ENCODE assay signal across 7 mouse cellular contexts in genomic region chr7:34675831-34676514, GRCm38 (mm10). TPM values are rescaled to one million over a fixed set of nuclear protein-coding genes. Genes with fewer than 3 reads are reported as not detected.
DNase-seq lines count a peak whose midpoint lies in the region.

No protein-coding gene starts in this region.

- peaks cover 8% of the 10 kb centered on the region; the same call in 1 of the 2 replicates for H3K4me1 ChIP-seq in megakaryocyte, embryonic 14.5 days

- peaks cover 41% of the 10 kb centered on the region for H3K27me3 ChIP-seq in megakaryocyte, embryonic 14.5 days (replicated peaks)

- peak overlapping the region; percentile 29 for H3K4me3 ChIP-seq in megakaryocyte, embryonic 14.5 days (replicated peaks)

- H3K9me3 ChIP-seq in megakaryocyte, embryonic 14.5 days, result no peaks in the 10 kb centered on the region

- H3K36me3 ChIP-seq in megakaryocyte, embryonic 14.5 days (replicated peaks; ENCODE audit: low read length), result no peaks in the 10 kb centered on the region

- DNase-seq in adrenal gland, adult 18-20 months (ENCODE audit: low spot score in 2 of 2), result peak; percentile 73 to 80
- peak; percentile 85 for DNase-seq in embryo, embryonic 10 days (ENCODE audit: low spot score)
- DNase-seq in gastrocnemius, postnatal 25 days, result peak; percentile 49
- DNase-seq in induced T-regulatory cell, adult 2 months (ENCODE audit: low read depth), result peak; percentile 66
- peak; percentile 76 to 82 for DNase-seq in left cerebral cortex, adult 18-20 months (ENCODE audit: low spot score in 2 of 2)
- DNase-seq in right cerebral cortex, postnatal 14 days, result peak; percentile 77

RNA-seq across cellular contexts. Expression of gene Kctd15, which starts 19.4 kb away (rescaled TPM):
- 1 to 10 TPM; 7.2 to 8.0 TPM for total RNA-seq in adrenal gland, adult 18-20 months (2021)
- total RNA-seq in gastrocnemius, postnatal 25 days (2021), result 10 to 100 TPM; 32.5 to 36.8 TPM
- 10 to 100 TPM; 10.3 to 11.9 TPM for total RNA-seq in left cerebral cortex, adult 18-20 months (2021)
- polyA plus RNA-seq in megakaryocyte, embryonic 14.5 days (2012; ENCODE audit: insufficient read depth, low replicate concordance), result 1.0 and 1.4 TPM in 2 replicates

Comparison
In these comparisons a context has a peak if more than half of its experiments do, and no peak if none do; other contexts are left out.
1. Peak in every context shown above with its lines: DNase-seq and H3K4me3 ChIP-seq.